Mouse (Mus musculus): Measurements from ENCODE around the gene Pcyt2.

DNA sequence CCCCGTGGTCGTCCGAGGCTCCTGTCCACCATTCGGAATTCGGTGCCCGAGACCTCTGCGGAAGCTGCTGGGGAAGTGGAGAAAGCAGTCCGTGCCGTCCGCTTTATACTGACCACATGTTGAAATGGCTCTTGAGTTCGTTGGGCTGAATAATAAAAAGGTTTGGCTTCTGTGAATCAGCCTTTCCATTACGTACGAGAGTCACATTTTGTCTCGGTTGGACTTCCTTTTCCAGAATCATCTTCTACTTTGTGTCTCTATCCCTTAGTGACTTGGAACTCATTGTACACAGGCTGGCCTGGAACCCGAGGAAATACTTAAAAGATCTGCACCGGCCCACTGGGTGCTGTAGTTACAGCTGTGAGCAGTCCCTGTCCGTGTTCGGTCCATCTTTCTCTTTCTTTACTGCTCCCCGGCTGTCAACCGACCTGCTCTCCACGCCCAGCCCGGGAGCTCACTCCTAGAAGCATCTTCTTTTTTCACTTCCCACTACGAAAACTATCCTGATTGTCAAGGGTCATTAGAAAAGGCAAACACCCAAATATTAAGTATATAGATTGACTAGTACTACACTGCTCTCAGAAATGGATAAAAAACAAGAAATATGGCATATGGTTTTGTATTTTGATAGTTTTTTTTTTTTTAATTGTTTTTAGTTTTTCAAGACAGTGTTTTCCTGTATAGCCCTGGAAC, 44.0 kb downstream of the Pcyt2 start:
- TF ChIP-seq POLR2A (IDR thresholded peaks at IDR 0.05; ENCODE audit: low read depth, low read length) (no peak), CTCF (IDR thresholded peaks at IDR 0.05; ENCODE audit: extremely low read depth, insufficient read length, insufficient replicate concordance, low read depth, low read length) (no peak)

Data from small intestine, adult 2 months (tissue).